Mouse (Mus musculus) hindbrain, embryonic 10.5 days (tissue): ENCODE results near the gene Cacna1a. TPM values are rescaled to one million over a fixed set of nuclear protein-coding genes. Genes with fewer than 3 reads are reported as not detected.

Source experiments
- DNase-seq: peaks from one replicate; pipeline ENCODE4 v3.0.0-alpha.2; 2017; ENCODE audit warnings: low spot score
- H3K27ac ChIP-seq: fragments of 300-500 bp; sonication (generic); 2 replicates; pipeline ENCODE4 v1.5.1; 2016; ENCODE audit warnings: mild to moderate bottlenecking, moderate library complexity
- H3K27me3 ChIP-seq: fragments of 300-500 bp; sonication (generic); 2 replicates; pipeline ENCODE4 v1.6.1; 2016; ENCODE audit warnings: mild to moderate bottlenecking; ENCODE audit not compliant: poor library complexity, insufficient read depth, severe bottlenecking
- H3K36me3 ChIP-seq: fragments of 300-500 bp; sonication (generic); 2 replicates; pipeline ENCODE4 v1.6.1; 2016; ENCODE audit warnings: mild to moderate bottlenecking, moderate library complexity
- H3K4me1 ChIP-seq: fragments of 300-500 bp; sonication (generic); replicated peaks from 2 replicates; pipeline ENCODE4 v1.6.1; 2016; ENCODE audit warnings: mild to moderate bottlenecking
- H3K4me3 ChIP-seq: fragments of 300-500 bp; sonication (generic); 2 replicates; pipeline ENCODE4 v1.5.1; 2016; ENCODE audit warnings: mild to moderate bottlenecking, moderate library complexity
- H3K9me3 ChIP-seq: fragments of 300-500 bp; sonication (generic); 2 replicates; pipeline ENCODE4 v1.6.1; 2016; ENCODE audit warnings: mild to moderate bottlenecking, moderate library complexity
- WGBS: fragments of 180-500 bp; shearing (Covaris S2); methylation state at CpG from one replicate; pipeline ENCODE4 v1.1.7; 2016; 5-methylcytosine and 5-hydroxymethylcytosine counted together
- polyA plus RNA-seq: library from polyadenylated mRNA; unstranded; fragments of >200 nt; fragmentation: Nextera tagmentation; extraction: Ambion mirVana; gene quantifications from 2 replicates; pipeline ENCODE4 v1.2.1, GENCODE M21; 2016

The Cacna1a gene
- polyA plus RNA-seq, 1 experiment from 2014 or later, result 7.3 TPM

- no peak overlapping the region for H3K4me3 ChIP-seq
- H3K27me3 ChIP-seq, result no peaks in the 10 kb centered on the region
- H3K27ac ChIP-seq, result no peak overlapping the region
- WGBS, result 78% methylated on average over 4 of the region's 4 CpGs
- no peaks in the 10 kb centered on the region for H3K9me3 ChIP-seq
- peaks cover 9% of the 10 kb centered on the region for H3K4me1 ChIP-seq
- H3K36me3 ChIP-seq, result no peaks in the 10 kb centered on the region
- DNase-seq, result no peak
Observed at GRCm38 (mm10) chr8:84370972-84371371, 17.3 kb upstream of the Cacna1a start.

- DNase-seq, result no peak
- no peak overlapping the region for H3K4me3 ChIP-seq
- no peak overlapping the region for H3K27ac ChIP-seq
- no peaks in the 10 kb centered on the region for H3K27me3 ChIP-seq
- WGBS, result 31% methylated on average over 5 of the region's 5 CpGs
- no peaks in the 10 kb centered on the region for H3K36me3 ChIP-seq
- H3K9me3 ChIP-seq, result no peaks in the 10 kb centered on the region
- H3K4me1 ChIP-seq, result peaks cover 9% of the 10 kb centered on the region
Observed at GRCm38 (mm10) chr8:84375038-84375437, 13.2 kb upstream of the Cacna1a start.

- 88% methylated on average over 5 of the region's 5 CpGs for whole genome bisulfite sequencing
- H3K27ac ChIP-seq, result no peak overlapping the region
- no peaks in the 10 kb centered on the region for H3K27me3 ChIP-seq
- H3K4me3 ChIP-seq, result no peak overlapping the region
- no peaks in the 10 kb centered on the region for H3K36me3 ChIP-seq
- no peaks in the 10 kb centered on the region for H3K9me3 ChIP-seq
- DNase-seq, result no peak
- peaks cover 9% of the 10 kb centered on the region for H3K4me1 ChIP-seq
Observed at GRCm38 (mm10) chr8:84375803-84376202, 12.4 kb upstream of the Cacna1a start.

GRCm38 (mm10) chr8:84376564-84376963 lies 11.7 kb upstream of the Cacna1a start:
- DNase-seq, result no peak
- Histone ChIP-seq H3K27ac (no peak overlapping the region), H3K27me3 (no peaks in the 10 kb centered on the region), H3K4me1 (peaks cover 9% of the 10 kb centered on the region), H3K36me3 (no peaks in the 10 kb centered on the region), H3K9me3 (no peaks in the 10 kb centered on the region), H3K4me3 (no peak overlapping the region)
- 78% methylated on average over 6 of the region's 6 CpGs for WGBS

- no peaks in the 10 kb centered on the region for H3K36me3 ChIP-seq
- H3K9me3 ChIP-seq, result no peaks in the 10 kb centered on the region
- no peak overlapping the region for H3K27ac ChIP-seq
- WGBS, result 86% methylated on average over 7 of the region's 7 CpGs
- H3K27me3 ChIP-seq, result no peaks in the 10 kb centered on the region
- DNase-seq, result no peak
- no peaks in the 10 kb centered on the region for H3K4me1 ChIP-seq
- H3K4me3 ChIP-seq, result no peak overlapping the region
Observed at GRCm38 (mm10) chr8:84381676-84382075, 6.6 kb upstream of the Cacna1a start.

- no peak for DNase-seq
- Histone ChIP-seq H3K27ac (no peak overlapping the region), H3K36me3 (no peaks in the 10 kb centered on the region), H3K4me3 (no peak overlapping the region), H3K4me1 (no peaks in the 10 kb centered on the region), H3K27me3 (no peaks in the 10 kb centered on the region), H3K9me3 (no peaks in the 10 kb centered on the region)
- WGBS, result 84% methylated on average over 9 of the region's 9 CpGs
Observed at GRCm38 (mm10) chr8:84388773-84389172, 533 bp downstream of the Cacna1a start.

- no peak for DNase-seq
- H3K4me3 ChIP-seq, result no peak overlapping the region
- 87% methylated on average over 3 of the region's 3 CpGs for WGBS
- H3K36me3 ChIP-seq, result no peaks in the 10 kb centered on the region
- 0 out of 2 replicates have a peak, but pooled peaks cover 2% of the 10 kb centered on the region for H3K4me1 ChIP-seq
- H3K27ac ChIP-seq, result no peak overlapping the region
- H3K9me3 ChIP-seq, result no peaks in the 10 kb centered on the region
- no peaks in the 10 kb centered on the region for H3K27me3 ChIP-seq
Observed at GRCm38 (mm10) chr8:84389173-84389572, 933 bp downstream of the Cacna1a start.

- Histone ChIP-seq H3K27ac (no peak overlapping the region), H3K27me3 (no peaks in the 10 kb centered on the region), H3K9me3 (no peaks in the 10 kb centered on the region), H3K36me3 (no peaks in the 10 kb centered on the region), H3K4me3 (no peak overlapping the region), H3K4me1 (0 out of 2 replicates have a peak, but pooled peaks cover 2% of the 10 kb centered on the region)
- WGBS, result 82% methylated on average over 5 of the region's 5 CpGs
- DNase-seq, result no peak
Observed at GRCm38 (mm10) chr8:84391611-84392010, 3.4 kb downstream of the Cacna1a start.

GRCm38 (mm10) chr8:84395751-84396457 lies 7.7 kb downstream of the Cacna1a start:
- H3K27ac ChIP-seq, result no peak overlapping the region
- 0 out of 2 replicates have a peak, but pooled peaks cover 2% of the 10 kb centered on the region for H3K4me1 ChIP-seq
- no peak for DNase-seq
- no peak overlapping the region for H3K4me3 ChIP-seq
- H3K36me3 ChIP-seq, result no peaks in the 10 kb centered on the region
- no peaks in the 10 kb centered on the region for H3K27me3 ChIP-seq
- no peaks in the 10 kb centered on the region for H3K9me3 ChIP-seq
- 73% methylated on average over 6 of the region's 6 CpGs for WGBS

GRCm38 (mm10) chr8:84413886-84414851 lies 25.9 kb downstream of the Cacna1a start:
- WGBS, result 1% methylated on average over 70 of the region's 72 CpGs
- Histone ChIP-seq H3K4me1 (peaks cover 33% of the 10 kb centered on the region), H3K9me3 (0 out of 2 replicates have a peak, but pooled peaks cover 6% of the 10 kb centered on the region), H3K27ac (peak overlapping the region; percentile 90), H3K27me3 (peaks cover 58% of the 10 kb centered on the region), H3K4me3 (peak overlapping the region; percentile 65), H3K36me3 (peaks cover 6% of the 10 kb centered on the region; the same call in 1 of the 2 replicates)
- DNase-seq, result peak; percentile 74

GRCm38 (mm10) chr8:84414918-84415317 lies 26.7 kb downstream of the Cacna1a start:
- no peak for DNase-seq
- Histone ChIP-seq H3K4me3 (peak overlapping the region; percentile 65), H3K27ac (peak overlapping the region; percentile 90), H3K9me3 (0 out of 2 replicates have a peak, but pooled peaks cover 6% of the 10 kb centered on the region), H3K27me3 (peaks cover 58% of the 10 kb centered on the region), H3K4me1 (peaks cover 33% of the 10 kb centered on the region), H3K36me3 (peaks cover 14% of the 10 kb centered on the region; the same call in 1 of the 2 replicates)
- 2% methylated on average over 20 of the region's 20 CpGs for WGBS

GRCm38 (mm10) chr8:84415378-84415898 lies 27.2 kb downstream of the Cacna1a start:
- Histone ChIP-seq H3K36me3 (peaks cover 14% of the 10 kb centered on the region; the same call in 1 of the 2 replicates), H3K4me3 (peak overlapping the region; percentile 65), H3K9me3 (0 out of 2 replicates have a peak, but pooled peaks cover 6% of the 10 kb centered on the region), H3K4me1 (peaks cover 33% of the 10 kb centered on the region), H3K27me3 (peaks cover 58% of the 10 kb centered on the region), H3K27ac (peak overlapping the region; percentile 90)
- under 1% methylated on average over 63 of the region's 64 CpGs for WGBS
- DNase-seq, result peak; percentile 77
